8 mouse cellular contexts compared by ENCODE assay signal in the genomic region with DNA sequence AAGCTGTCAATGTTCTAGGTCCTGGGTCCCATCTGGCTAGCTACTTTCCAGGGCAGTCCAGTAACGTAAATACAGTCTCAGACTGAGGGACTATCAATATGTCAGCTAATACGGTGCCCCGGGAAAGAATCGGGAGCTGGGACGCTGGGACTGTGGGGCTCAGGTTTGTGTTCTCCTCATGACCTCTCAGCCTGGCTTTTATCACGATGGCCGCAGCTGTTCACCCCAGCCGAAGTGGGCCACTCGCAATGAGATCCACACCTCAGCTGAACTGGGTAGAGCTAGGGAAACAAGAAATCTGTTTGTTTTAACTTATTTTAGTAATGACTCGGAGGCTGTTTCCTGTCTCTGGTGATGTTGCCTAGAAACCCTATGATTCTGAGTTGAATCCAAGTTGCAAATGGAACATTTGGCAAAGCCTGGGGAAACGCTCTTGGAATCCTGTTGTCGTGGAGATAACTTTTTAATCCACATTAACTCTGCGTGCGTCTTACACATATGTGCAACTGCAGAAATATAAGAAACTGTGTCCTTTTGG.
A peak's percentile ranks its signal among the peaks of the same experiment; 100 is the strongest.
DNase-seq lines count a peak whose midpoint lies in the region; ATAC-seq and TF ChIP-seq lines count a peak whose summit lies in the region.

No protein-coding gene starts in this region.

- peak; percentile 30 for TF ChIP-seq EP300 in stomach, postnatal 0 days (optimal IDR thresholded peaks at IDR 0.05)

- H3K9ac ChIP-seq in stomach, postnatal 0 days (ENCODE audit: low read length) = no peak overlapping the region

- H3K4me1 ChIP-seq in brown adipose tissue, adult 24 weeks (ENCODE audit: control insufficient read depth, insufficient read depth, insufficient read length, low read length) = no peaks in the 10 kb centered on the region
- peaks cover 6% of the 10 kb centered on the region for H3K4me1 ChIP-seq in stomach, postnatal 0 days (replicated peaks; ENCODE audit: control insufficient read depth, insufficient read depth)

- H3K27me3 ChIP-seq in stomach, postnatal 0 days (ENCODE audit: control insufficient read depth, insufficient read depth, low read length) = no peaks in the 10 kb centered on the region

- peak overlapping the region; percentile 21; the same call in 1 of the 2 replicates for H3K4me2 ChIP-seq in stomach, postnatal 0 days (replicated peaks; ENCODE audit: low read depth)

- intact Hi-C loops in left cerebral cortex, postnatal 25 days (cut with DNase I) = loop anchor here (2.0 kb wide), 1 partner anchor 33 kb away; no protein-coding TSS in a partner anchor

- peak overlapping the region; percentile 77 for H3K27ac ChIP-seq in brown adipose tissue, adult 24 weeks (replicated peaks; ENCODE audit: low read depth, low read length)
- peak overlapping the region; percentile 92 for H3K27ac ChIP-seq in stomach, postnatal 0 days (replicated peaks)

- WGBS in stomach, postnatal 0 days = 35% methylated on average over 14 of the region's 14 CpGs

- DNase-seq in cerebellum, adult 11-12 months = peak; percentile 9
- DNase-seq in cerebellum, postnatal 4 days (ENCODE audit: low spot score in 2 of 2) = no peak
- DNase-seq in gastrocnemius, adult 8-10 months (ENCODE audit: low spot score in 2 of 2) = peak; percentile 6 to 25
- DNase-seq in kidney, adult 11 months = peak; percentile 14
- peak; percentile 67 to 89 for DNase-seq in left cerebral cortex, postnatal 25 days (ENCODE audit: low spot score in 2 of 2)
- peak; percentile 20 for DNase-seq in stomach, postnatal 0 days (ENCODE audit: low spot score)

- ATAC-seq in stomach, postnatal 0 days (ENCODE audit: low FRiP score, low TSS enrichment) = peak; percentile 76
- no peak for ATAC-seq in megakaryocyte, adult 5-6 weeks (ENCODE audit: poor library complexity, severe bottlenecking)

- no peaks in the 10 kb centered on the region for H3K36me3 ChIP-seq in stomach, postnatal 0 days (ENCODE audit: control insufficient read depth, insufficient read depth, low read length)

- TF ChIP-seq CTCF in stomach, postnatal 0 days (IDR thresholded peaks at IDR 0.05; ENCODE audit: low read depth) = no peak

- H3K9me3 ChIP-seq in stomach, postnatal 0 days (ENCODE audit: control insufficient read depth, low read length) = no peaks in the 10 kb centered on the region

- no peak overlapping the region for H3K4me3 ChIP-seq in brown adipose tissue, adult 24 weeks (ENCODE audit: insufficient read depth, low read depth, low read length)
- no peak overlapping the region for H3K4me3 ChIP-seq in stomach, postnatal 0 days (ENCODE audit: low read depth, low read length)

Comparison
In these comparisons a context has a peak if more than half of its experiments do, and no peak if none do; other contexts are left out.
1. DNase-seq: peak in cerebellum, adult 11-12 months (single experiment), gastrocnemius, adult 8-10 months (2 of 2), kidney, adult 11 months (single experiment), left cerebral cortex, postnatal 25 days (2 of 2) and stomach, postnatal 0 days (single experiment); none in cerebellum, postnatal 4 days (0 of 2).